Mouse (Mus musculus) liver, embryonic 12.5 days (tissue): Measurements from ENCODE around the gene Fam187b. TPM values are rescaled to one million over a fixed set of nuclear protein-coding genes. Genes with fewer than 3 reads are reported as not detected.
A peak's percentile ranks its signal among the peaks of the same experiment; 100 is the strongest.

Experiments used
- ATAC-seq: fragments of 200-750 bp; cut with Nextera tagmentation; 2 replicates; pipeline ENCODE4 v1.8.0; 2017; ENCODE audit warnings: moderate number of reproducible peaks, mild to moderate bottlenecking, moderate library complexity
- H3K27ac ChIP-seq: fragments of 300-500 bp; sonication (generic); 2 replicates; pipeline ENCODE4 v1.5.1; 2016; ENCODE audit warnings: mild to moderate bottlenecking
- H3K27me3 ChIP-seq: fragments of 300-500 bp; sonication (generic); replicated peaks from 2 replicates; pipeline ENCODE4 v1.6.1; 2016; ENCODE audit warnings: mild to moderate bottlenecking, moderate library complexity
- H3K36me3 ChIP-seq: fragments of 300-500 bp; sonication (generic); 2 replicates; pipeline ENCODE4 v1.6.1; 2016; ENCODE audit warnings: mild to moderate bottlenecking, moderate library complexity
- H3K4me1 ChIP-seq: fragments of 300-500 bp; sonication (generic); 2 replicates; pipeline ENCODE4 v1.6.1; 2016
- H3K4me2 ChIP-seq: fragments of 300-500 bp; sonication (generic); 2 replicates; pipeline ENCODE4 v1.6.1; 2016; ENCODE audit warnings: mild to moderate bottlenecking, moderate library complexity
- H3K4me3 ChIP-seq: fragments of 300-500 bp; sonication (generic); 2 replicates; pipeline ENCODE4 v1.5.1; 2016; ENCODE audit warnings: mild to moderate bottlenecking, moderate library complexity
- H3K9ac ChIP-seq: fragments of 300-500 bp; sonication (generic); 2 replicates; pipeline ENCODE4 v1.6.1; 2016; ENCODE audit warnings: mild to moderate bottlenecking, moderate library complexity
- H3K9me3 ChIP-seq: fragments of 300-500 bp; sonication (generic); replicated peaks from 2 replicates; pipeline ENCODE4 v1.6.1; 2016; ENCODE audit warnings: mild to moderate bottlenecking, moderate library complexity
- WGBS: fragments of 180-500 bp; shearing (Covaris S2); methylation state at CpG from one replicate; pipeline ENCODE4 v1.1.7; 2016; ENCODE audit not compliant: insufficient replicate concordance; 5-methylcytosine and 5-hydroxymethylcytosine counted together
- polyA plus RNA-seq: library from polyadenylated mRNA; unstranded; fragments of >200 nt; fragmentation: Nextera tagmentation; extraction: Ambion mirVana; gene quantifications from 2 replicates; pipeline ENCODE4 v1.2.1, GENCODE M21; 2016

Fam187b gene
- polyA plus RNA-seq, 1 experiment from 2014 or later, result 2.8 TPM

DNA sequence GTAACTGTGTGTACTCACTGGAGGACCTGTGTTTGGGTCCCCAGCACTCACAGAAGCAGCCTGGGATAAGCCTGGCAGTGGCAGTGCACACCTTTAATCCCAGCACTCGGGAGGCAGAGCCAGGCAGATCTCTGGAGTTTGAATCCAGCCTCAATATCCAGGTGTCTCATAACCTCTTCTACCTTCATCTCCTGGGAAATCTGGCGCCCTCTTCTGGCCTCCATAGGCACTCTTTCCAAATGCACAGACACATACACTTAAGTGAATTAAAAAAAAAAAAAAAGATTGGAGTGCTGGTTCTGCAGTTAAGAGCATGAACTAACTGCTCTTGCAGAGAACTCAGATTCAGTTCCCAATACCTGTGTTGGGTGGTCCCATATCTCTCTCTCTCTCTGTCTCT, 57.1 kb downstream of the Fam187b start:
- peaks cover 25% of the 10 kb centered on the region for H3K4me1 ChIP-seq
- H3K4me2 ChIP-seq, result no peak overlapping the region
- H3K36me3 ChIP-seq, result no peaks in the 10 kb centered on the region
- H3K27me3 ChIP-seq, result no peaks in the 10 kb centered on the region
- H3K9me3 ChIP-seq, result no peaks in the 10 kb centered on the region
- no peak overlapping the region for H3K4me3 ChIP-seq
- ATAC-seq, result no peak
- WGBS, result 49% methylated on average over 2 of the region's 2 CpGs
- H3K9ac ChIP-seq, result no peak overlapping the region
- H3K27ac ChIP-seq, result no peak overlapping the region

DNA sequence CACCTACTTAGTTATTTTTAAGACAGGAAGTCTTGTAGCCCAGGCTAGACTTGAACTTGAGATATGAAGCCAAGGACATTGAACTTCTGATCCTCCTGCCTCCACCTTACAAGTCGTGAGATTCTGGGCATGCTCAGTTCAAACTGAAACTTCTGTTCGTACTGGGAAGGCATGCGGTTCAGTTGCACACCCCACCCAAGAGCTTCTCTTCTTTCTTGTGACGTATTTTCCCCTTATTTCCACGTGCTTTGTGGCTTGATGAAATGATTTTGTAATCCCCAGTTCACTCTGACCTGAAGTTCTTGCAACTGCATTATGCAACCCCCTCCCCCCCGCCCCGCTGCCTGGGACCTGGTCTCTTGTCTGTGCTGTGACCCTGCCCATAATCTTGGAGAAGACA, 58.1 kb downstream of the Fam187b start:
- no peak for ATAC-seq
- Histone ChIP-seq H3K4me2 (no peak overlapping the region), H3K4me1 (peaks cover 25% of the 10 kb centered on the region), H3K4me3 (no peak overlapping the region), H3K27ac (no peak overlapping the region), H3K9me3 (no peaks in the 10 kb centered on the region), H3K36me3 (no peaks in the 10 kb centered on the region), H3K9ac (no peak overlapping the region), H3K27me3 (no peaks in the 10 kb centered on the region)
- 47% methylated on average over 7 of the region's 7 CpGs for WGBS

DNA sequence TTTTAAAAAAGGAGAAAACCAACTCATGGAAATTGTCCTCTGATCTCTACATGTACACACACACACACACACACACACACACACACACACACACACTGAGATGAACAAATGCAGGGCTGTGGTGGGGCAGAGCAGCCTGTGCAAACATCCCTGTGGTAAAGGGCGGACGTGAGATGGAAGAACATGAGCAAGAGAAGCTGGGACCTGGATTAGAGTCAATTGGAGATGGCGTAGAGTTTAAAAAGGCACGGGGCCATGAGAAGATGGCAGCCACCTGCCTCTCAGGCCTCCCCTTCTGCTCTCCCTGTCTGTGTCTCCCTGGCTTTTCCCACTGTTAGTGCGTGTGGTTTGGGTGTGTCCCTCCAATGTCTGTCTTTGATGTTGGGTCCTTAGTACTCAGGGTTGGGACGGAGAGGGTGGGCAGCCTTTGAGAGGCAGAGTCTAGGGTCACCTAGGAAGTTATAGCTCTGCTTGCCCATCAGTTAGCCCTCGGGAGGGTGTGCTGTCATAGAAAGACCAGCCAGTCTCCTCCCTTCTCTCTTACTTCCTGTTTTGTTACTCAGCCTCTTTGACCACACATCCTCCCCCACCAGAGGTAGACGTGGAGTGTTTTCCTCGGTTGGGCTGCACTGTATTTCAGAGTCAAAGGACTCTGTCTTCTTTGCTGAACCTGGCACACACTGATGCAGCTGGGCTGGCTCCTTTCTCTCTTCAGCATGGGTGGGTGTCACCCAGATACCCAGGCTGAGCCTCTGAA, 60.0 kb downstream of the Fam187b start:
- Histone ChIP-seq H3K27ac (peak overlapping the region; percentile 25; the same call in 1 of the 2 replicates), H3K9me3 (no peaks in the 10 kb centered on the region), H3K4me2 (no peak overlapping the region), H3K4me3 (no peak overlapping the region), H3K27me3 (no peaks in the 10 kb centered on the region), H3K9ac (no peak overlapping the region), H3K4me1 (peaks cover 25% of the 10 kb centered on the region), H3K36me3 (no peaks in the 10 kb centered on the region)
- ATAC-seq, result peak; percentile 36; the same call in 1 of the 2 replicates
- WGBS, result 32% methylated on average over 9 of the region's 9 CpGs

DNA sequence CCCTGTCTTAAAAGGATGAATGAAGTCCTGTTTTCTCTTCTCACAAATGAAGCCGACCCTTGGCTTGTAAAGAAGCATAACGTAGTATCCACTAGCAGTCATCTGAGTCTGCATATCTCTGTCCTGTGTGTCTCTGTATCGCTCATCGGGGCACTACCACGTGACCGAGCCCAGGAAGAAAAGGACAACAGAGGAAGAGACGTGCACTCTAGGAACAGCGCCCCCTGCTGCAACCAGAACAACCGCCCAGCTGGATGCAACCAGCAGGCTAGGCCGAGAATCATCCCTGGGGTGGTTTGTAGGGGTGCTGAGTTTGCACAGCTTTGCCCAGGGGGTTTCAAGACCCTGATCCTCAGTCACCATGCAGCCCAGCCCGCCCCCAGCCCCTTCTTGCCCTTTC, 61.2 kb downstream of the Fam187b start:
- H3K9me3 ChIP-seq, result no peaks in the 10 kb centered on the region
- no peak overlapping the region for H3K9ac ChIP-seq
- peaks cover 25% of the 10 kb centered on the region for H3K4me1 ChIP-seq
- H3K36me3 ChIP-seq, result no peaks in the 10 kb centered on the region
- H3K4me3 ChIP-seq, result no peak overlapping the region
- 46% methylated on average over 11 of the region's 11 CpGs for WGBS
- H3K27ac ChIP-seq, result no peak overlapping the region
- no peak overlapping the region for H3K4me2 ChIP-seq
- 0 out of 2 replicates have a peak, but pooled peaks cover 5% of the 10 kb centered on the region for H3K27me3 ChIP-seq
- no peak; the same call in 1 of the 2 replicates for ATAC-seq

DNA sequence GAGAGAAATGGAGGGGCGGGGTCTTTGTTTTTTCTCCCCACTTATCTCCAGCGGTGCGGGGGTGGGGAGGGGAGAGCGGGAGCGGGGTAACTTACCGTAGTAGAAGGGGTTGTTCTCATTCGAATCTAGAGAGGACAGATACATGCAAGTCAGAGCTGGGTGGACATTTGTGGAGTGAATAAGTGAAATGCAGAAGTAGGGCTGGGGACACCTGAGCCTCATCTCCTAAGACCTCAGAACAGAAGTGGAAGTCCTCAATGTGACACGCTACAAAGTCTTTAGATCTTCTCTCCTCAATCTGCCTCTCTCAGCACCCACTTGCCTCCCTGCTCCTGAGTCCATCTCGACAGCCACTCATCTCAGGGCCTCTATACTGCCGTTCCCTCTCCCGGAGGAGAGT, 61.7 kb downstream of the Fam187b start:
- no peaks in the 10 kb centered on the region for H3K36me3 ChIP-seq
- no peak overlapping the region for H3K4me2 ChIP-seq
- H3K4me3 ChIP-seq, result no peak overlapping the region
- no peaks in the 10 kb centered on the region for H3K9me3 ChIP-seq
- H3K27ac ChIP-seq, result no peak overlapping the region
- WGBS, result 65% methylated on average over 11 of the region's 11 CpGs
- peaks cover 9% of the 10 kb centered on the region for H3K27me3 ChIP-seq
- no peak for ATAC-seq
- peaks cover 25% of the 10 kb centered on the region for H3K4me1 ChIP-seq
- no peak overlapping the region for H3K9ac ChIP-seq

DNA sequence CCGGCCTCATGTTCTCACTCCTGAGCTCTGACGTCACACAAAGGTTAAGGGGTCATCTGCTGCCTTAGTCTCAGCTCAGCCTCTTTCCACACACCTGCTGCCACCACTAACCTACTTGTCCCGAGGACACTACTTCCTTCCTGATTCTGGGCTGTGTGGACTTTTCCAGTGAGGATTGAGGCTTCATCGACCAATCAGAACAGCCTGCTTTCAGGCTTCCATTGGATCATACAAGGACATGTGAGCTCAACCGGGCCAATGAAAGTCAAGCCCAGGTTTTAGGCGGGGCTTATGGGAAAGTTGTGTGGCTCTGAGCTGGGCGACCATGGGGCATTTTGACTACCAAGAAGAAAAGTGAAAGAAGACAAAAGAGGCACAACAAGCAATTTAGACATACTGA, 63.3 kb downstream of the Fam187b start:
- no peak overlapping the region for H3K4me3 ChIP-seq
- H3K4me2 ChIP-seq, result no peak overlapping the region
- H3K9ac ChIP-seq, result no peak overlapping the region
- no peak overlapping the region for H3K27ac ChIP-seq
- no peaks in the 10 kb centered on the region for H3K36me3 ChIP-seq
- no peak for ATAC-seq
- WGBS, result 57% methylated on average over 7 of the region's 7 CpGs
- H3K4me1 ChIP-seq, result peaks cover 31% of the 10 kb centered on the region
- H3K27me3 ChIP-seq, result peaks cover 25% of the 10 kb centered on the region
- no peaks in the 10 kb centered on the region for H3K9me3 ChIP-seq

DNA sequence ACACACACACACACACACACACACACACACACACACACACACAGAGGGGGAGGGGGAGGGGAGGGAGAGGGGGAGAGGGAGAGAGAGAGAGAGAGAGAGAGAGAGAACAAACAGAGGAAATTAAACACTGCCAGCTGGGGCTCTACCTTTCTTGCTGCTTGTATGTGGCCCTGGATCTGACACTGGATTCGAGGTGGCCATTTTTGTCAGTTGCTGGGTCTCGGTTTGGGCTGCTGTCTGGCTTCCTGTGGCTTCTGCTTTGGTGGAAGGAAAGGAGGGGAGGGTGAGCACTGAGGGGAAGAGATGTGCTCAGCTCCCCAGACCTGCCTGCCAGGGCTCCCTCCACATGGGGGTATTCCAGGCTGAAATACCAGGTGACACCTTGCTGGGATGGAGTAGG, 64.1 kb downstream of the Fam187b start:
- Histone ChIP-seq H3K27ac (no peak overlapping the region), H3K27me3 (peaks cover 33% of the 10 kb centered on the region), H3K4me3 (no peak overlapping the region), H3K9me3 (no peaks in the 10 kb centered on the region), H3K36me3 (no peaks in the 10 kb centered on the region), H3K9ac (no peak overlapping the region), H3K4me2 (no peak overlapping the region), H3K4me1 (peaks cover 28% of the 10 kb centered on the region)
- WGBS, result 20% methylated on average over 2 of the region's 2 CpGs
- no peak for ATAC-seq

DNA sequence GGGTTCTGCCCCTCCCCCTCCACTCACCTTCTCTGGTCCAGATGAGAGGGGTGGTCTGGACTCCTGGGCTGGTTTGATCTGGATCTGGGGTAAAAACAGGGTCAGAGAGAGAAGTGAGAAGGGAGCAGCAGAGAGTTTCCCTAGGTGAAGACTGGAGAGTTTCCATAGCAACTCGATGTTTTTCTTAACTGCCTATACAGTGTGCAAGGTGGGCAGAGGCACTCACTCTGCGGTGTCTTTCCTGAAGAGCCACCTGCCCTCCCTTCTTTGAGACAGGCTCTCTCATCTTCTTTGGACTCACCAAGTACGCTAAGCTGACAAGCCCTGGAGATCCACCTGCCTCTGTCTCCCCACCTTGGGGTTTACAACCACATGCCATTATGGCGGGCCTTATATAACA, 65.4 kb downstream of the Fam187b start:
- H3K27ac ChIP-seq, result no peak overlapping the region
- H3K27me3 ChIP-seq, result peaks cover 45% of the 10 kb centered on the region
- peaks cover 27% of the 10 kb centered on the region for H3K4me1 ChIP-seq
- H3K4me3 ChIP-seq, result no peak overlapping the region
- WGBS, result 72% methylated on average over 4 of the region's 4 CpGs
- H3K9ac ChIP-seq, result no peak overlapping the region
- no peaks in the 10 kb centered on the region for H3K9me3 ChIP-seq
- no peak overlapping the region for H3K4me2 ChIP-seq
- H3K36me3 ChIP-seq, result no peaks in the 10 kb centered on the region
- no peak for ATAC-seq

Other genes starting within 250 kb of the Fam187b start
- gene Tmem147, start 244.2 kb upstream of the Fam187b start, polyA plus RNA-seq, result 125 and 126 TPM in 2 replicates
- gene Gapdhs, start 230.1 kb upstream of the Fam187b start, polyA plus RNA-seq, result not detected in 2 replicates
- 0.19 and 0.41 TPM in 2 replicates for gene Sbsn, start 222.3 kb upstream of the Fam187b start, polyA plus RNA-seq
- not detected in 2 replicates for gene Dmkn, start 210.0 kb upstream of the Fam187b start, polyA plus RNA-seq
- gene Krtdap, start 185.9 kb upstream of the Fam187b start, polyA plus RNA-seq, result not detected in 2 replicates
- 0.21 and 0.53 TPM in 2 replicates for gene Ffar2, start 150.0 kb upstream of the Fam187b start, polyA plus RNA-seq
- gene Ffar3, start 117.6 kb upstream of the Fam187b start, polyA plus RNA-seq, result not detected in 2 replicates
- gene Ffar1, start 112.2 kb upstream of the Fam187b start, polyA plus RNA-seq, result not detected in 2 replicates
- gene Cd22, start 93.4 kb upstream of the Fam187b start, polyA plus RNA-seq, result 0.21 and 0.38 TPM in 2 replicates
- 0.13 and 0.20 TPM in 2 replicates for gene Mag, start 58.9 kb upstream of the Fam187b start, polyA plus RNA-seq
- gene Hamp2, start 49.1 kb upstream of the Fam187b start, polyA plus RNA-seq, result not detected in 2 replicates
- gene Hamp, start 29.8 kb upstream of the Fam187b start, polyA plus RNA-seq, result 0.38 TPM in 1 of 2 replicates, not detected in the other
- 13.9 and 18.1 TPM in 2 replicates for gene Usf2, start 17.0 kb upstream of the Fam187b start, polyA plus RNA-seq
- gene Lsr, start 326 bp upstream of the Fam187b start, polyA plus RNA-seq, result 27.3 and 28.2 TPM in 2 replicates
- gene Fxyd5, start 68.7 kb downstream of the Fam187b start, polyA plus RNA-seq, result 19.0 and 22.3 TPM in 2 replicates
- gene Fxyd7, start 77.7 kb downstream of the Fam187b start, polyA plus RNA-seq, result 0.45 and 0.55 TPM in 2 replicates
- 28.2 and 28.3 TPM in 2 replicates for gene Fxyd1, start 83.4 kb downstream of the Fam187b start, polyA plus RNA-seq
- gene Lgi4, start 85.6 kb downstream of the Fam187b start, polyA plus RNA-seq, result 0.06 and 0.19 TPM in 2 replicates
- 0.67 and 0.86 TPM in 2 replicates for gene Fxyd3, start 102.9 kb downstream of the Fam187b start, polyA plus RNA-seq
- gene Hpn, start 141.5 kb downstream of the Fam187b start, polyA plus RNA-seq, result 33.2 and 36.2 TPM in 2 replicates
- gene Scn1b, start 153.2 kb downstream of the Fam187b start, polyA plus RNA-seq, result 0.97 and 1.2 TPM in 2 replicates
- gene Gramd1a, start 182.1 kb downstream of the Fam187b start, polyA plus RNA-seq, result 20.3 and 21.2 TPM in 2 replicates